Mouse (Mus musculus) bone marrow macrophage, adult 2 months (primary cell): ENCODE data around the gene Ptpa.

Experiments
- CTCF ChIP-seq: IDR thresholded peaks from 2 replicates; pipeline ENCODE4 v1.5.1; 2012; ENCODE audit warnings: low read depth, mild to moderate bottlenecking, low read length, moderate library complexity
- POLR2A ChIP-seq: IDR thresholded peaks from 2 replicates; pipeline ENCODE4 v1.6.1; 2012; ENCODE audit warnings: mild to moderate bottlenecking, low read depth, low read length, borderline replicate concordance

- TF ChIP-seq CTCF (no peak), POLR2A (no peak)
Observed at GRCm38 (mm10) chr2:30475457-30475856, 59.6 kb downstream of the Ptpa start.
